Mouse (Mus musculus) embryonic facial prominence, embryonic 11.5 days (tissue): Measurements from ENCODE around the gene Tet3. TPM values are rescaled to one million over a fixed set of nuclear protein-coding genes. Genes with fewer than 3 reads are reported as not detected.

Experiments used
- ATAC-seq: fragments of 200-750 bp; cut with Nextera tagmentation; replicated peaks from 2 replicates; pipeline ENCODE4 v1.8.0; 2017; ENCODE audit warnings: low read depth; ENCODE audit not compliant: insufficient number of reproducible peaks, low FRiP score, low TSS enrichment
- DNase-seq: peaks from one replicate; pipeline ENCODE4 v3.0.0-alpha.2; 2015; ENCODE audit warnings: low spot score
- H3K27ac ChIP-seq: fragments of 300-500 bp; sonication (generic); replicated peaks from 2 replicates; pipeline ENCODE4 v1.5.1; 2014; ENCODE audit warnings: mild to moderate bottlenecking, low read depth, low read length, control low read depth
- H3K27me3 ChIP-seq: fragments of 300-500 bp; sonication (generic); 2 replicates; pipeline ENCODE4 v1.6.1; 2014; ENCODE audit warnings: mild to moderate bottlenecking, low read length, moderate library complexity, mixed read lengths; ENCODE audit not compliant: control insufficient read depth, insufficient read depth
- H3K36me3 ChIP-seq: fragments of 300-500 bp; sonication (generic); replicated peaks from 2 replicates; pipeline ENCODE4 v1.6.1; 2014; ENCODE audit warnings: low read depth, mild to moderate bottlenecking, low read length, moderate library complexity, mixed read lengths; ENCODE audit not compliant: control insufficient read depth, insufficient read depth
- H3K4me1 ChIP-seq: fragments of 300-500 bp; sonication (generic); 2 replicates; pipeline ENCODE4 v1.6.1; 2014; ENCODE audit warnings: low read length, mixed read lengths; ENCODE audit not compliant: control insufficient read depth, insufficient read depth
- H3K4me2 ChIP-seq: fragments of 300-500 bp; sonication (generic); 2 replicates; pipeline ENCODE4 v1.6.1; 2014; ENCODE audit warnings: low read depth, mild to moderate bottlenecking, control low read depth, low read length, moderate library complexity
- H3K4me3 ChIP-seq: fragments of 300-500 bp; sonication (generic); 2 replicates; pipeline ENCODE4 v1.5.1; 2014; ENCODE audit warnings: low read depth, low read length, control low read depth
- H3K9ac ChIP-seq: fragments of 300-500 bp; sonication (generic); replicated peaks from 2 replicates; pipeline ENCODE4 v1.6.1; 2014; ENCODE audit warnings: mild to moderate bottlenecking, control low read depth, low read length
- H3K9me3 ChIP-seq: fragments of 300-500 bp; sonication (generic); replicated peaks from 2 replicates; pipeline ENCODE4 v1.6.1; 2016; ENCODE audit warnings: mild to moderate bottlenecking, low read length, inconsistent platforms, mixed read lengths; ENCODE audit not compliant: control insufficient read depth
- WGBS: fragments of 180-500 bp; shearing (Covaris S2); extraction: QIAGEN DNeasy Blood & Tissue Kit; methylation state at CpG from one replicate; pipeline ENCODE4 v1.1.7; 2014; 5-methylcytosine and 5-hydroxymethylcytosine counted together
- polyA plus RNA-seq: library from polyadenylated mRNA; unstranded; fragments of >200 nt; fragmentation: Nextera tagmentation; extraction: Ambion mirVana; gene quantifications from 2 replicates; pipeline ENCODE4 v1.2.1, GENCODE M21; 2014

Tet3 gene
- polyA plus RNA-seq, 1 experiment from 2014 or later, result 24.3 TPM

DNA sequence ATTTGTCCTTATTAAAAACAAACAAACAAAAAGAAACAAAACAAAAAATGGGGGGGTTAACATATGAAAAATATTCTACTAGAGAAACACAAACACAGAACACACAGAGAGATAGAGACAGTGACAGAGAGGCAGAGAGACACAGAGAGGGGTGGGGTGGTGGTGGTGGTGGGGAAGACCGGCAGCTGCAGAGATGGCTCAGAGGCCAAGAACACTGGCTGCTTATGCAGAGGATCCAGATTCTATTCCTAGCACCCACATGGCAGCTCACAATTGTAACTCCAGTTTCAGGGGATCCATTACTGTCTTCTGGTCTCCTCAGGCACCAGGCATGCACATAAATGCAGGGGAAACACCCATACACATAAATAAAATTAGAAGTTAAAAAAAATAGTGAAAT, 45.2 kb downstream of the Tet3 start:
- Histone ChIP-seq H3K4me1 (peaks cover 11% of the 10 kb centered on the region), H3K9me3 (no peaks in the 10 kb centered on the region), H3K4me2 (no peak overlapping the region), H3K4me3 (no peak overlapping the region), H3K27ac (no peak overlapping the region), H3K36me3 (no peaks in the 10 kb centered on the region), H3K9ac (no peak overlapping the region), H3K27me3 (no peaks in the 10 kb centered on the region)
- 75% methylated on average over 1 of the region's 1 CpGs for WGBS
- no peak for DNase-seq
- ATAC-seq, result no peak

DNA sequence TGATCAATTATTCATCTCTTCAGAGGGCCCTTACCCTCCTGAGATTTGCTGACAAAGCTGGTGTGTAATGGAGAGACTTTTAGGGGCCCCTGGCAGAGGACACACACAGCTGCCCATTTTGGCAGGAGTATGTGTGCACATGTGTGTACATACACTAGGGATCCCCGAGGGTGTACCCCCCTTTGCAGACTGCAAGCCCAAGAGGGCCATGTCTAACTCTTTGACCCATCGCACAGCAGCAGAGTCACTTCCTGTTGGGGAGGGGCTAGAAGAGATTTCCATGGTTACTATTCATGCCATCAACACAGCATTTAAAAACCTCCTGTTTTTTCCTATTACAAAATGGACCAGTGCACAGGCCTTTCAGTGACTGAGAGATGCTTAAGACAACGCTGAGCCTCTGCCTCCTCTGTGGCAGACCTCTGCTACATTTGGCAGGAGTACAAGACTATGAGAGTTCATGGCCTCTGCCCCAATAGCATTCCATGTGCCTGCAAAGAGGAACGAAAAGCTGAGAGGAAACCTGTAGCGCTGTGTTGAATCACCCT, 46.0 kb downstream of the Tet3 start:
- Histone ChIP-seq H3K27ac (no peak overlapping the region), H3K9me3 (no peaks in the 10 kb centered on the region), H3K4me1 (peaks cover 11% of the 10 kb centered on the region), H3K4me2 (no peak overlapping the region), H3K27me3 (no peaks in the 10 kb centered on the region), H3K9ac (no peak overlapping the region), H3K36me3 (no peaks in the 10 kb centered on the region), H3K4me3 (no peak overlapping the region)
- 51% methylated on average over 5 of the region's 5 CpGs for WGBS
- ATAC-seq, result peak; percentile 57
- DNase-seq, result peak; percentile 23

DNA sequence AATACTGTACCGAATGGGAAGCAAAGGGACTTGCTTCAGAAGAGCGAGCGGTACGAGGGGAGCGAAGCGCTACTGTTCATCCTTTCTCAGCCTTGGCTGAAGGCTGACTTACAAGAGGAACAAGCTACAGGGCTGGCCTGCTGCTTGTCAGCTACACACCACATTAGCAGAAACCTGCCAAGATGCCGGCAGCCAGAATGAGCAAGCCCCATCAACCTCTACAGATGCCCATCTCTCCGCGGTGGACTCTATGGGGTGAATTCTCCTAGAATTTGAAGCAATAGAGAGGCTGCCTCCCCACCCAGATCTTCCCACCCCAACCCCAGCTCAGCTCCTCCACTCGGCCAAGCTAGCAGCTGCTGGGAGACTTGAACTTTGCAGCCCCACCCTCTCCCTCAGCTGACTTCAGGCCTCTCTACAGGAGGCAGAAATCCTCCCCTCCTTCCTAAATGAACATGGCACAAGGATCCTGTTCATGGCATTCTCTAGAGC, 46.5 kb downstream of the Tet3 start:
- Histone ChIP-seq H3K27me3 (no peaks in the 10 kb centered on the region), H3K9ac (no peak overlapping the region), H3K27ac (no peak overlapping the region), H3K4me3 (no peak overlapping the region), H3K4me2 (no peak overlapping the region), H3K36me3 (no peaks in the 10 kb centered on the region), H3K4me1 (peaks cover 11% of the 10 kb centered on the region), H3K9me3 (no peaks in the 10 kb centered on the region)
- 88% methylated on average over 10 of the region's 10 CpGs for whole genome bisulfite sequencing
- no peak for ATAC-seq
- DNase-seq, result no peak

DNA sequence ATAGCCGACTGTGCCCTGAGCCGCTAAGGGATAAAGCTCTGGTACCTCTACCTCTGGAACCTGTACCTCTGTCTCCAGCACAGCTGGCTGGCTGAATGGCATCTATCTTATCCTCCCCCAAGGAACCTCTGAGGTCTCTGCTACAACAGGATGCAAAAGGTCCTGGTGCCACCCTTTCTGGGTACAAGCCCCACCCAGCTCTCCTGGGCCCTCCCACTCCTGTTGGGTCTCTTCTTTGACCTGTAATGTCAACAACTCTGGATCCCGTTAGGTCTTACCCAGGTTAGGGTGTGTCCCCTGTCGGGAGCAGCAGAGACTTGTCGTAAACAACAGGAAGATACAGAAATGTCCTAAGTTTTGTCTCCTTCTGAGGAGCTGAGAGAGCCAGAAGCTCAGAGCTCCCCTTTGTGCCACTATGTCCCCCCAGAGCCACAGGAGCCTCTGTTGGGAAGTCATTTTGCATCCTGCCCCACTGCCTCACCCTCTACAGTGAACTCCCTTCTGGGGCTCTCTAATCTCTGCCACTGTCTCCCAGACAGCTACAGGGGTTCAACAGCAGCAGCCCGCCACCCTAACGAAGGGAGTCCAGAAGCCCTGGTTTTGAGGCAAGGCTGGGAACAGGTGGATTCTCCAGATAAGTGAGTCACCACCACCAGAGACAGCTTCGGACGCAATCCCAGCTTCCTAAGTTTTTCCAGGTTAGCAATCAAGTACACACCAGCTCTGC, 47.1 kb downstream of the Tet3 start:
- H3K4me1 ChIP-seq, result peaks cover 11% of the 10 kb centered on the region
- no peak overlapping the region for H3K27ac ChIP-seq
- no peak overlapping the region for H3K4me2 ChIP-seq
- no peaks in the 10 kb centered on the region for H3K27me3 ChIP-seq
- H3K9me3 ChIP-seq, result no peaks in the 10 kb centered on the region
- H3K9ac ChIP-seq, result no peak overlapping the region
- no peak overlapping the region for H3K4me3 ChIP-seq
- DNase-seq, result no peak
- no peak for ATAC-seq
- H3K36me3 ChIP-seq, result no peaks in the 10 kb centered on the region
- 89% methylated on average over 9 of the region's 9 CpGs for WGBS

DNA sequence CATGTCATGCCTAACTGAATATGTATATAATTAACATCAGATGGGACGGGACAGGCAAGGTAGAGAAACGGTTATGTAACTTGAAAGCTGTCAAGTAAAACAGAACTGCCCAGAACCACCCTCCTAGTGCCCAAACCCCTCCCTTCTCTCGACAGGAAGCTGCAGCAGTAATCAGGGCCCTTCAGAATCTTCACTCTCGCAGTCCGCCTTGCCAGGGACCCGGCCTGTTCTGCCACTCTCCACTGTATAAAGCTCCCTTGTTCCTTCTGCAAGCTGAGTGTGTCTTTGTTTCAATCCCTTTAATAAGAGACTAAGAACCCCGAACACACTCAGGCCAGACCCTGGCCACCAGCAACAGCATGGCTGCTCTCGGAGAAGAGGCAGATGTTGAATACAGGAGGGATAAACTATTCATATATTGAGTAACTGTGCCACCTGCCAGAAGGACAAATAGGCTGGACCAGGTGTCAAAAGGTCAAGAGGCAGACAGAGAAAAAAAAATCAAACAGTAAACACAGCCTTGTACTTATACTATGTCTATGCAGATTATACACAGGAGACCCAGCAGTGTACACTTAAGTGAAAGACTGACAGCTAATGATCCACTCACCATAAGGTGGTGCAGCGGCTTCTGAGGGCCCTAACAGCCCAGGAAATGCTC, 48.7 kb downstream of the Tet3 start:
- no peak overlapping the region for H3K9ac ChIP-seq
- no peaks in the 10 kb centered on the region for H3K36me3 ChIP-seq
- no peak overlapping the region for H3K4me3 ChIP-seq
- DNase-seq (no peak), ATAC-seq (no peak)
- no peak overlapping the region for H3K4me2 ChIP-seq
- no peaks in the 10 kb centered on the region for H3K27me3 ChIP-seq
- no peaks in the 10 kb centered on the region for H3K9me3 ChIP-seq
- 0 out of 2 replicates have a peak overlapping the region, but pooled peaks have one; percentile 28 for H3K27ac ChIP-seq
- 40% methylated on average over 9 of the region's 9 CpGs for WGBS
- H3K4me1 ChIP-seq, result peaks cover 11% of the 10 kb centered on the region

DNA sequence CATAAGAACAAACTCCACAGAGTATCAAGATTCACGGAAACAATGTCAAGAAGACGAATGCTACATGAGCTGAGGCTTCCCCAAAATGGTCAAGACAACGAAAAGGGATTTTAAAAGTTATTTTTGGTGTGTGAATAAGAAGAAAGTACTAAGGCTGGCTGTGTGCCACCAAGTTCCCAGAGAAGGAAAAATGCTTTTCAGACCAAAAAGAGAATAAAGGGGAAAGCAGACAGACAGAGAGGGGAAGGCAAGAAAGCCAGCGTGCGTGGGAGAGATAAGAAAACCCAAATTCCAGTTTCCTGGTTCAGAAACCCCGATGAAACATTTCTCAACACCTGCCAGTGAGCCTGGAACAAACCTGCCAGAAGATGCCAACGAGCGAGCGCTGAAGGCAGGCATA, 50.4 kb downstream of the Tet3 start:
- Histone ChIP-seq H3K36me3 (peaks cover 9% of the 10 kb centered on the region), H3K4me3 (no peak overlapping the region)

DNA sequence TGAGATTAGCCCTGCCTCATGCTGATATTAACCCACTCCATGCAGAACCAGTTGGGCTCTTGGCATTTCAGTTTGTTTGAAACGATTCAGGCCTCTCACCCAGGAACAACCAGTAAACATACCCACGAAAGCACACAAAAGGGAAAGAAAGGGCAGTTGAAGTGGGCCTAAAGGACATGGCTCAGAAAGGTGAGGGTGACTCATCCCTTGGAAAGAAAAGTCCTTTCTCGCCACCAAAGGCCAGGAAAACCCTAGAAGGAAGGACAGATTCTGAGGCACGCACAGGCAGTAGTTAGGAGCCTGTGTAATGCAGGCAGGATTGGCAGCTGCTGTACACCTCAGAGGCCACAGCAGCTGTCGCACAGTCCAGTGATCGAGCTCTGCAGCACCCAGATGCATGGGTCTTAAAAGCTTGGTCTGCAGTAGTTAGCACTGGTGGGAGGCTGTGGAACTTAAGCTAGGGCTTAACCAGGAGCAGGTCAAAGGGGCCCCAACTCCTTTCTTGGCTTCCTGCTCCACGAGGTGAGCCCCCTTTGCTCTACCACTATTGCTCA, 53.3 kb downstream of the Tet3 start:
- WGBS, result 87% methylated on average over 7 of the region's 7 CpGs
- H3K9ac ChIP-seq, result no peak overlapping the region
- H3K4me1 ChIP-seq, result peaks cover 4% of the 10 kb centered on the region; the same call in 1 of the 2 replicates
- ATAC-seq, result no peak
- no peak overlapping the region for H3K27ac ChIP-seq
- no peak overlapping the region for H3K4me3 ChIP-seq
- H3K4me2 ChIP-seq, result no peak overlapping the region
- H3K36me3 ChIP-seq, result peaks cover 30% of the 10 kb centered on the region
- H3K27me3 ChIP-seq, result no peaks in the 10 kb centered on the region
- DNase-seq, result no peak
- no peaks in the 10 kb centered on the region for H3K9me3 ChIP-seq

More for the DNA sequence above, 50.4 kb downstream of the Tet3 start:
- H3K27ac ChIP-seq, result no peak overlapping the region
- no peaks in the 10 kb centered on the region for H3K27me3 ChIP-seq
- H3K4me1 ChIP-seq, result peaks cover 11% of the 10 kb centered on the region
- H3K9ac ChIP-seq, result no peak overlapping the region
- 90% methylated on average over 9 of the region's 9 CpGs for WGBS
- DNase-seq (no peak), ATAC-seq (no peak)
- H3K4me2 ChIP-seq, result no peak overlapping the region
- no peaks in the 10 kb centered on the region for H3K9me3 ChIP-seq

DNA sequence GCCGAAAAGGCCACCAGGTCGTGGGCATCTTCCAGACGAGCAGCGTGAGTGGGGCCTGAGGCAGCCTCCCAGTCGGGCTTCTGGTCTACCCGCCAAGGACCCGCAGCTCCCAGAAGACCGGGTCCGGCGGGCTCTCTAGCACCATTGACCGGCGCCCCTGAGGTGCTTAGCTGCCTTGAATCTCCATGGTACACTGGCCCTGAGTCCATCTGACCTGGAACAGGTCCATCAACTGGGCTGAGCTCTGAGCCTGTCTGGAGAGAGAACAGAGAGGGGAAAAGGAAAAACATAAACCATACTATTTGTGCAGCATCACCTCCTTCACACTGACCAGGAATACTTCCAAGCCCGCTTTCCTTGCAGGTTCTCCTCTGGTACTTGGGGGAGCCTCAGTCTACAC, 54.3 kb downstream of the Tet3 start:
- ATAC-seq, result no peak

More for the DNA sequence above, 54.3 kb downstream of the Tet3 start:
- Histone ChIP-seq H3K9ac (no peak overlapping the region), H3K4me3 (no peak overlapping the region), H3K4me2 (no peak overlapping the region), H3K27ac (no peak overlapping the region), H3K27me3 (no peaks in the 10 kb centered on the region), H3K4me1 (no peaks in the 10 kb centered on the region), H3K36me3 (peaks cover 30% of the 10 kb centered on the region), H3K9me3 (no peaks in the 10 kb centered on the region)
- no peak for DNase-seq
- WGBS, result 94% methylated on average over 13 of the region's 13 CpGs
